Mouse (Mus musculus) thymus, postnatal 10 days (tissue): ENCODE measurements around the gene Ccl22.

Source experiments
- DNase-seq, 2 experiments: peaks; one replicate each; pipeline ENCODE4 v3.0.0; 2021; ENCODE audit warnings: low spot score in 2 of 2

Gene Ccl22

GRCm38 (mm10) chr8:94778895-94779533, 33.6 kb downstream of the Ccl22 start:
- no peak for DNase-seq

GRCm38 (mm10) chr8:94779534-94780294, 34.3 kb downstream of the Ccl22 start:
- no peak for DNase-seq

GRCm38 (mm10) chr8:94780491-94781154, 35.2 kb downstream of the Ccl22 start:
- no peak for DNase-seq

GRCm38 (mm10) chr8:94781155-94781837, 35.9 kb downstream of the Ccl22 start:
- no peak for DNase-seq

- DNase-seq: no peak
Measured at GRCm38 (mm10) chr8:94781838-94782235, 36.4 kb downstream of the Ccl22 start.

- no peak for DNase-seq
Measured at GRCm38 (mm10) chr8:94783890-94784289, 38.5 kb downstream of the Ccl22 start.

- peak in 1 of 2 experiments; percentile 26 for DNase-seq
Measured at GRCm38 (mm10) chr8:94785247-94785985, 40.0 kb downstream of the Ccl22 start.

GRCm38 (mm10) chr8:94785995-94786595, 40.7 kb downstream of the Ccl22 start:
- no peak for DNase-seq

GRCm38 (mm10) chr8:94787524-94788501, 42.4 kb downstream of the Ccl22 start:
- no peak for DNase-seq

- no peak for DNase-seq
Measured at GRCm38 (mm10) chr8:94789256-94789955, 44.0 kb downstream of the Ccl22 start.

GRCm38 (mm10) chr8:94794368-94794767, 49.0 kb downstream of the Ccl22 start:
- DNase-seq: no peak

- DNase-seq: no peak
Measured at GRCm38 (mm10) chr8:94794782-94795181, 49.4 kb downstream of the Ccl22 start.

GRCm38 (mm10) chr8:94800278-94800968, 55.0 kb downstream of the Ccl22 start:
- no peak for DNase-seq
